ENCODE assay signal across 9 mouse cellular contexts in genomic region chr12:29141132-29141531, GRCm38 (mm10).
DNase-seq lines count a peak whose midpoint lies in the region; ATAC-seq lines count a peak whose summit lies in the region.
"Had no signal": no experiment of that assay in that cellular context is flagged by ENCODE, and none has a peak within 500 bp of the region (broad histone marks: within the 10 kb centered on the region; RNA-seq: fewer than 3 reads in every experiment).

No protein-coding gene starts in this region.

- peak overlapping the region; percentile 85 for H3K27ac ChIP-seq in forebrain, embryonic 15.5 days (replicated peaks)
- H3K27ac ChIP-seq: liver, embryonic 15.5 days had no signal

- H3K4me3 ChIP-seq in forebrain, embryonic 15.5 days, result no peak overlapping the region
- H3K4me3 ChIP-seq: liver, embryonic 15.5 days had no signal

- H3K27me3 ChIP-seq in forebrain, embryonic 15.5 days, result no peaks in the 10 kb centered on the region
- H3K27me3 ChIP-seq: liver, embryonic 15.5 days had no signal

- H3K9ac ChIP-seq in forebrain, embryonic 15.5 days (replicated peaks), result peak overlapping the region; percentile 0; the same call in 1 of the 2 replicates
- H3K9ac ChIP-seq: liver, embryonic 15.5 days had no signal

- WGBS in forebrain, embryonic 15.5 days, result 27% methylated on average over 13 of the region's 13 CpGs

- DNase-seq in heart, postnatal 10 days, result peak; percentile 10 to 21
- no peak for DNase-seq in heart, postnatal 4 days
- DNase-seq in layer of hippocampus, postnatal 25 days (ENCODE audit: extremely low spot score in 1 of 2, low spot score in 1 of 2), result peak; percentile 36 to 39
- peak; percentile 76 to 82 for DNase-seq in right cerebral cortex, adult 2 months (ENCODE audit: low spot score in 2 of 2)
- no peak for DNase-seq in urinary bladder, postnatal 10 days (ENCODE audit: low spot score)
- DNase-seq in yolk sac, embryonic 10.5 days (ENCODE audit: low spot score), result no peak
- DNase-seq in liver, result no peak

- H3K9me3 ChIP-seq in forebrain, embryonic 15.5 days, result no peaks in the 10 kb centered on the region
- H3K9me3 ChIP-seq: liver, embryonic 15.5 days had no signal

- ATAC-seq in forebrain, embryonic 15.5 days (replicated peaks), result peak; percentile 54

- H3K4me2 ChIP-seq in forebrain, embryonic 15.5 days (replicated peaks), result no peak overlapping the region
- H3K4me2 ChIP-seq: liver, embryonic 15.5 days had no signal

- no peaks in the 10 kb centered on the region for H3K36me3 ChIP-seq in forebrain, embryonic 15.5 days
- H3K36me3 ChIP-seq: liver, embryonic 15.5 days had no signal

- intact Hi-C loops in heart, postnatal 10 days (cut with DNase I), result no loop called here

- H3K4me1 ChIP-seq in forebrain, embryonic 15.5 days, result peaks cover 49% of the 10 kb centered on the region
- H3K4me1 ChIP-seq: liver, embryonic 15.5 days had no signal

Comparison
In these comparisons a context has a peak if more than half of its experiments do, and no peak if none do; other contexts are left out.
1. DNase-seq: peak in heart, postnatal 10 days (2 of 2), layer of hippocampus, postnatal 25 days (2 of 2) and right cerebral cortex, adult 2 months (2 of 2); none in heart, postnatal 4 days (single experiment), urinary bladder, postnatal 10 days (single experiment), yolk sac, embryonic 10.5 days (single experiment) and liver (single experiment).